Mouse (Mus musculus): ENCODE results near the gene AA467197. TPM values are rescaled to one million over a fixed set of nuclear protein-coding genes. Genes with fewer than 3 reads are reported as not detected.

AA467197 gene
- polyA plus RNA-seq, 1 experiment from 2014 or later: 0.76 TPM

DNA sequence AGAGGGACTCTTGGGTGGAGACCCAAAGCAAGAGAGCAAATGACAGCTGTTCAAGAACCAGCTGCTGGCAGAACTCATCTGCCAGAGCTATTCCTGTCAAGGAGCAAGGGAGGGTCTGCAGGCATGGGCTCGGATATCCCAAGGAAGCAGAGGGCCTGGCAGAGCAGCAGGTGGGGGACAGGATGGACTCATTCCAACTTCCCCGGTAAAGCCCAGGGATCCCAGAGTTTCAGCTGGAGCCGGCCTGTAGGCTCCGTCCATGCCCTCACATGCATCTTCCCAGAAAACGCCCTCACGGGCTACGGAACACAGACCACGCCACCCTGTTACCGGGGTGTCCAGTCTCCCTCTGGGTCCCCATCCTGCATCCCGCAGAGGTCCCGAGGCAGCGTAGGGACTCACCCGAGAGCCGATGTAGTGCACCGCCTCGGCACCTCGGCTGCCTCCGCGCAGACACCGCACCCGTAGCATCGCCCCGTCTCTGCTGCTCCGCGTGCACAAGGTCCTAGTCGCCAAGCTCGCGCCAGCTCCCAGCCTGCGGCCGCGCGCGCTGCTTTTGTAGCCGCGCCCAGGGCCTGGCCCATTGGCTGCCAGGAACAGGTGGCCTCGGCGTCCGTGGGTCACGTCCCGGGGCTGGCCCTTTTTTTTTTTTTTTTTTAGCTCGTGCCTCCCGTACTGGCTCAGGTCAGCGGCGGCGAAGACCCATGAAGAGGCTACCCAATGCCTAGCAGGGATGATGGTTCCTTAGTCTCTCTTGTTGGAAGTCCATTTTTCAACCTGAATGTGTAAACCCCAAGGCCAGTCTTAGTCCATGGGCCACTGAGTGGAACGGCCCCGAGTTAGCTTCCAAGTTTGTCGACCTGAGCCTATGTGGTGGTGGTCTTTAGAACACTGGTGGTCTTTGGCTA, 25.8 kb upstream of the AA467197 start, which contains the start of gene Gatm:
Gatm (minus strand) TSS at position 558 of the 908 bp plus-strand sequence.
- no peaks in the 10 kb centered on the region for H3K9me3 ChIP-seq (ENCODE audit: control insufficient read depth, low read length)
- 2% methylated on average over 48 of the region's 48 CpGs for WGBS
- H3K4me2 ChIP-seq (ENCODE audit: low read length): peak within 1 kb of the TSS; percentile 78
- no peaks in the 10 kb centered on the region for H3K36me3 ChIP-seq (ENCODE audit: control insufficient read depth, insufficient read depth, low read length)
- H3K27me3 ChIP-seq (ENCODE audit: control insufficient read depth, insufficient read depth, low read length): 0 out of 2 replicates have a peak, but pooled peaks cover 4% of the 10 kb centered on the region
- 0 out of 2 replicates have a peak, but pooled peaks cover 4% of the 10 kb centered on the region for H3K4me1 ChIP-seq (ENCODE audit: control insufficient read depth, insufficient read depth, low read length)
- no peak within 1 kb of the TSS for H3K27ac ChIP-seq (replicated peaks; ENCODE audit: low read depth, low read length)
- DNase-seq (peak; percentile 92), ATAC-seq (ENCODE audit: low FRiP score, low TSS enrichment) (peak; percentile 95)
- H3K9ac ChIP-seq (replicated peaks; ENCODE audit: low read length): peak within 1 kb of the TSS; percentile 75
- peak within 1 kb of the TSS; percentile 60 for H3K4me3 ChIP-seq (replicated peaks; ENCODE audit: low read depth, low read length)

- H3K4me3 ChIP-seq (replicated peaks; ENCODE audit: low read depth, low read length): peak overlapping the region; percentile 60
- 0 out of 2 replicates have a peak, but pooled peaks cover 4% of the 10 kb centered on the region for H3K4me1 ChIP-seq (ENCODE audit: control insufficient read depth, insufficient read depth, low read length)
- no peak for DNase-seq
- 88% methylated on average over 4 of the region's 4 CpGs for WGBS
- H3K36me3 ChIP-seq (ENCODE audit: control insufficient read depth, insufficient read depth, low read length): no peaks in the 10 kb centered on the region
- peak overlapping the region; percentile 78 for H3K4me2 ChIP-seq (ENCODE audit: low read length)
- no peak for ATAC-seq (ENCODE audit: low FRiP score, low TSS enrichment)
- H3K9ac ChIP-seq (replicated peaks; ENCODE audit: low read length): no peak overlapping the region
- H3K27ac ChIP-seq (replicated peaks; ENCODE audit: low read depth, low read length): no peak overlapping the region
- 0 out of 2 replicates have a peak, but pooled peaks cover 4% of the 10 kb centered on the region for H3K27me3 ChIP-seq (ENCODE audit: control insufficient read depth, insufficient read depth, low read length)
- H3K9me3 ChIP-seq (ENCODE audit: control insufficient read depth, low read length): no peaks in the 10 kb centered on the region
Measured at GRCm38 (mm10) chr2:122611654-122611973, 25.2 kb upstream of the AA467197 start.

DNA sequence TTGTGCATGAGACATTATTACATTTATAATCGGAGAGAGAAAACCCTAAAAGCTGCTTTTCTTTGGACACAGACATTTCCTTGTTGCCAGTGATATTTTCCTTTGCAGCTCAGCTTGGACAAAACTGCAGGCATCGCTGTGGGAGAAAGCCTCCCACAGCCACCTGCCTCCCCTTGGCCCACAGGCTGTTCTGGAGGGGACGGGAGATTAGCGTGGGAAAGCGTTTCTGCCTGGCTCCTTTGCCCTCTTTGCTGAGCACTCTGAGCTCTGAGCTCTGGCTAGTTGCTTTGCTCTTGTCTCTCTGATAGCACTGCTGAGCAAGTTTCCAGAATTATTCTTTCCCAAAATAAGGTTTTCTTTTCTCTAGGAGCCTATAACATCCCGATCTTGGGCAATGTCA, 20.5 kb upstream of the AA467197 start:
- H3K27me3 ChIP-seq (ENCODE audit: control insufficient read depth, insufficient read depth, low read length): 0 out of 2 replicates have a peak, but pooled peaks cover 4% of the 10 kb centered on the region
- no peak overlapping the region for H3K27ac ChIP-seq (replicated peaks; ENCODE audit: low read depth, low read length)
- no peak overlapping the region for H3K9ac ChIP-seq (replicated peaks; ENCODE audit: low read length)
- no peaks in the 10 kb centered on the region for H3K36me3 ChIP-seq (ENCODE audit: control insufficient read depth, insufficient read depth, low read length)
- no peak overlapping the region for H3K4me2 ChIP-seq (ENCODE audit: low read length)
- H3K9me3 ChIP-seq (ENCODE audit: control insufficient read depth, low read length): no peaks in the 10 kb centered on the region
- 0 out of 2 replicates have a peak, but pooled peaks cover 7% of the 10 kb centered on the region for H3K4me1 ChIP-seq (ENCODE audit: control insufficient read depth, insufficient read depth, low read length)
- no peak for DNase-seq
- ATAC-seq (ENCODE audit: low FRiP score, low TSS enrichment): no peak
- H3K4me3 ChIP-seq (replicated peaks; ENCODE audit: low read depth, low read length): no peak overlapping the region
- WGBS: 47% methylated on average over 6 of the region's 6 CpGs

DNA sequence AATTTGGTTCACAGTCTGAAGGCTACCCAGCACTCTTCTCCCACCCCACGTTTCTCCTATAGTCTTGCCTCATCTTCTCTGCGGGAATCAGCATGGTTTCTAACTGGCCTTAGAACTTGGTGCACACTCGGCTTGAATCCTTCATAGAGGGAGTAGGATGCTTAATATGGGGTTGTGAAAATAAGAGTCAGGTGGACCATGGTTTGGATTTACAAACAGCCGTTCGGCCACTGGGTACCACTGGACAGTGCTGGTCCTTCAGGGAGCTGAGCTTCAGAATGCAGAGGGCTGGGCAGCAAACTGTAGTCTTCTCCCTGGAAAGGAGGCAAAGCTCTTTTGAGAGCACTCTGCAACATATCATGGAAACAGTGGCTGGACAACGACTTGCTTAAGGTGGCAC, 19.0 kb upstream of the AA467197 start:
- Histone ChIP-seq H3K36me3 (ENCODE audit: control insufficient read depth, insufficient read depth, low read length) (no peaks in the 10 kb centered on the region), H3K27ac (replicated peaks; ENCODE audit: low read depth, low read length) (no peak overlapping the region), H3K4me3 (replicated peaks; ENCODE audit: low read depth, low read length) (no peak overlapping the region), H3K4me2 (ENCODE audit: low read length) (no peak overlapping the region), H3K27me3 (ENCODE audit: control insufficient read depth, insufficient read depth, low read length) (no peaks in the 10 kb centered on the region), H3K9ac (replicated peaks; ENCODE audit: low read length) (no peak overlapping the region), H3K9me3 (ENCODE audit: control insufficient read depth, low read length) (no peaks in the 10 kb centered on the region), H3K4me1 (ENCODE audit: control insufficient read depth, insufficient read depth, low read length) (0 out of 2 replicates have a peak, but pooled peaks cover 3% of the 10 kb centered on the region)
- DNase-seq (no peak), ATAC-seq (ENCODE audit: low FRiP score, low TSS enrichment) (no peak)
- WGBS: 79% methylated on average over 6 of the region's 6 CpGs

DNA sequence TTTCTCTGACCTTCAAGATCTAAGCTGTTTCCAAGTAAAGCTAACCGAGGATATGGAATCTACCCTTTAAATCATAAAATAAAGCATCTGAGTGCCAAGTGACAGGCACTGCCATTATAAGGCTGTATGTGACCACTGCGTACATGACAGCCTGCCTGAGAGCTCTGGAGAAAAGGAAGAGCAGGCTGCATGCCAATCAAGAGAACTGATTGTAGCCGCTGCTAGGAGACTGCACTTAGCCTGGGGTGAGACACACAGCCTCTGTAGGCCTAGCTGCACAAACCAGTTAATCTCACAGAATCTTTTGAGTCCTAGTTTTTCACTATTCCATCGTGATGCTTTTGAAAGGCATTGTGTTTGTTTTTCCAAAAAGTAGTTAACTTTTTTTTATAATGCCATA, 18.1 kb upstream of the AA467197 start:
- Histone ChIP-seq H3K9ac (replicated peaks; ENCODE audit: low read length) (no peak overlapping the region), H3K27ac (replicated peaks; ENCODE audit: low read depth, low read length) (0 out of 2 replicates have a peak overlapping the region, but pooled peaks have one; percentile 22), H3K4me3 (replicated peaks; ENCODE audit: low read depth, low read length) (no peak overlapping the region), H3K27me3 (ENCODE audit: control insufficient read depth, insufficient read depth, low read length) (no peaks in the 10 kb centered on the region), H3K36me3 (ENCODE audit: control insufficient read depth, insufficient read depth, low read length) (no peaks in the 10 kb centered on the region), H3K9me3 (ENCODE audit: control insufficient read depth, low read length) (no peaks in the 10 kb centered on the region), H3K4me2 (ENCODE audit: low read length) (no peak overlapping the region), H3K4me1 (ENCODE audit: control insufficient read depth, insufficient read depth, low read length) (0 out of 2 replicates have a peak, but pooled peaks cover 3% of the 10 kb centered on the region)
- ATAC-seq (ENCODE audit: low FRiP score, low TSS enrichment) (no peak), DNase-seq (peak; percentile 56)
- 4% methylated on average over 4 of the region's 4 CpGs for WGBS

DNA sequence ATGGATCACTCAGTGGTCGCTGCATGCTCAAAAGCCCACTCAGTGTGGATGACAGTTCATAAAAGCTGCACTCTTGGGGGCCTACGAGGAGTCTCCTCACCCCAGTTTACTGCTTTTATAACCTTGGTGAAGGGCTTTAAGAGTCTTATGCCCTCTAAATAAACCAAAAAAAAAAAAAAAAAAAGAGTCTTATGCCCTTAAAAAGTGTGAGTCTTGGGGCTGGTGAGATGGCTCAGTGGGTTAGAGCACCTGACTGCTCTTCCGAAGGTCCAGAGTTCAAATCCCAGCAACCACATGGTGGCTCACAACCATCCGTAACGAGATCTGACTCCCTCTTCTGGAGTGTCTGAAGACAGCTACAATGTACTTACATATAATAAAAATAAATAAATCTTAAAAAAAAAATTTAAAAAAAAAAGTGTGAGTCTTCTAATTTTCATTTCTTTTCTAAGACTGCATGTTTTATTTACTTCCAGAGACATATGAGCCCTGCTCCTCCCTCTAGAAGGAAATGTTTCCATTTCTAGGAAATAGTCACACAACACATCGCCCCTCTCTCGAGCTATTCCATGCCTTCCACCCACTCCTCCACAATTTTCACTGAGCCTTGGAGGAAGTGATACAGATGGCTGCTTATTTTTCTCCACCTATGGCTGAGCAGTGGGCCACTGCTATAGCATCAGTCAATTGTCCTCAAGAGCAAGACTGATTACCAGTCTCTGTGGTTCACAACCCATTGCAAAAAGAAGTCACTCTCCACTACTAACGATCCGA, 15.3 kb upstream of the AA467197 start:
- Histone ChIP-seq H3K9ac (replicated peaks; ENCODE audit: low read length) (no peak overlapping the region), H3K36me3 (ENCODE audit: control insufficient read depth, insufficient read depth, low read length) (no peaks in the 10 kb centered on the region), H3K4me1 (ENCODE audit: control insufficient read depth, insufficient read depth, low read length) (0 out of 2 replicates have a peak, but pooled peaks cover 3% of the 10 kb centered on the region), H3K27me3 (ENCODE audit: control insufficient read depth, insufficient read depth, low read length) (no peaks in the 10 kb centered on the region), H3K4me2 (ENCODE audit: low read length) (no peak overlapping the region), H3K27ac (replicated peaks; ENCODE audit: low read depth, low read length) (no peak overlapping the region), H3K9me3 (ENCODE audit: control insufficient read depth, low read length) (no peaks in the 10 kb centered on the region), H3K4me3 (replicated peaks; ENCODE audit: low read depth, low read length) (no peak overlapping the region)
- WGBS: 85% methylated on average over 9 of the region's 9 CpGs
- no peak for DNase-seq
- no peak for ATAC-seq (ENCODE audit: low FRiP score, low TSS enrichment)

- Histone ChIP-seq H3K27me3 (ENCODE audit: control insufficient read depth, insufficient read depth, low read length) (no peaks in the 10 kb centered on the region), H3K36me3 (ENCODE audit: control insufficient read depth, insufficient read depth, low read length) (no peaks in the 10 kb centered on the region), H3K4me3 (replicated peaks; ENCODE audit: low read depth, low read length) (no peak overlapping the region), H3K27ac (replicated peaks; ENCODE audit: low read depth, low read length) (no peak overlapping the region), H3K9ac (replicated peaks; ENCODE audit: low read length) (no peak overlapping the region), H3K4me1 (ENCODE audit: control insufficient read depth, insufficient read depth, low read length) (no peaks in the 10 kb centered on the region), H3K4me2 (ENCODE audit: low read length) (no peak overlapping the region), H3K9me3 (ENCODE audit: control insufficient read depth, low read length) (no peaks in the 10 kb centered on the region)
- no peak for DNase-seq
- 69% methylated on average over 7 of the region's 7 CpGs for WGBS
- no peak for ATAC-seq (ENCODE audit: low FRiP score, low TSS enrichment)
Measured at GRCm38 (mm10) chr2:122625930-122626329, 10.9 kb upstream of the AA467197 start.

GRCm38 (mm10) chr2:122628976-122629375, 7.8 kb upstream of the AA467197 start:
- Histone ChIP-seq H3K4me3 (replicated peaks; ENCODE audit: low read depth, low read length) (no peak overlapping the region), H3K27me3 (ENCODE audit: control insufficient read depth, insufficient read depth, low read length) (no peaks in the 10 kb centered on the region), H3K27ac (replicated peaks; ENCODE audit: low read depth, low read length) (no peak overlapping the region), H3K36me3 (ENCODE audit: control insufficient read depth, insufficient read depth, low read length) (peaks cover 15% of the 10 kb centered on the region), H3K4me1 (ENCODE audit: control insufficient read depth, insufficient read depth, low read length) (peaks cover 11% of the 10 kb centered on the region), H3K4me2 (ENCODE audit: low read length) (peak overlapping the region; percentile 21), H3K9ac (replicated peaks; ENCODE audit: low read length) (no peak overlapping the region), H3K9me3 (ENCODE audit: control insufficient read depth, low read length) (no peaks in the 10 kb centered on the region)
- DNase-seq: peak; percentile 95
- no peak for ATAC-seq (ENCODE audit: low FRiP score, low TSS enrichment)
- under 1% methylated on average over 7 of the region's 7 CpGs for WGBS
